Mouse (Mus musculus): ENCODE results near the gene Gm10778.

DNA sequence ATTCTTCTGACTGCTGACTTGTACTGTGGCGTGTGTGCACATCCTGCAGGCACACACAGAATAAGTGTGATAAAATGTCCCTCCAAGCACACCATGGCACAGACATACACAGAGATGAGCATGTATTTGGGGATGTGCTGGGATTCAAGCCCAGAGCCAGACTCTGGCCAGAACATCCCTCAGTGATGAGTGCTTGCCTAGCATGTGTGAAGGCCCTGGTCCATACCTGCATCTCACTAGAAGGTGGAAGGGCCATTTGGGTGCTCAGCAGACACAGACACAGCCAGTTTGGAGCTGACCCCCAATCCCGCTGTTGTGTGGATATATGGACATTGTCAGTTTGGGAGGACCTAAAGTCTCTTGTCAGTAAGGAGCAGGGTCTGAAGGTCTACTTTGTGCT lies 7.3 kb upstream of the Gm10778 start:
- TF ChIP-seq CTCF (IDR thresholded peaks at IDR 0.05; ENCODE audit: low read depth) (no peak), EP300 (IDR thresholded peaks at IDR 0.05; ENCODE audit: low read depth) (no peak)
